Mouse (Mus musculus) cerebellum, adult 8-10 months (tissue): ENCODE results near the gene Wdr73.
A peak's percentile ranks its signal among the peaks of the same experiment; 100 is the strongest.

ENCODE experiments used
- DNase-seq: peaks from one replicate; pipeline ENCODE4 v3.0.0; 2022

Wdr73 gene

DNA sequence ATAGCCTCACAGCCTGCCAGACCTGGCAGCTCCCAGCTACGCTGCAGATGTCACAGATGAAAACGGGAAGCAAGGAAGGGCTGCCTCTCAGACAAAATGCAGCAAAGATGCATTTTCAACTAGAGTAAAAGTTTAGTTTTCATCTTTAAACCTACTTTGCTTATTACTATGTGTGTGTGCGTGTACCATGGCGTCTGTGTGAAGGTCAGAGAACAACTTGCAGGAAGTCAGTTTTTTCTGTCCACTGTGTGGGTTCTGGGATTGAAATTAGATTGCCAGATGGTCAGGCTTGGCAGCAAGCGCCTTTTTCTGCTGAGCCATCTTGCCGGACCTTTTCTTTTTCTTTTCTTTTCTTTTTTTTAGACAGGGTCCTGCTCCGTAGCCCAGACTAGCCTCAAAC lies 6.9 kb downstream of the Wdr73 start:
- peak; percentile 56 for DNase-seq

GRCm38 (mm10) chr7:80893753-80894129 lies 7.3 kb downstream of the Wdr73 start:
- DNase-seq: peak; percentile 57

DNA sequence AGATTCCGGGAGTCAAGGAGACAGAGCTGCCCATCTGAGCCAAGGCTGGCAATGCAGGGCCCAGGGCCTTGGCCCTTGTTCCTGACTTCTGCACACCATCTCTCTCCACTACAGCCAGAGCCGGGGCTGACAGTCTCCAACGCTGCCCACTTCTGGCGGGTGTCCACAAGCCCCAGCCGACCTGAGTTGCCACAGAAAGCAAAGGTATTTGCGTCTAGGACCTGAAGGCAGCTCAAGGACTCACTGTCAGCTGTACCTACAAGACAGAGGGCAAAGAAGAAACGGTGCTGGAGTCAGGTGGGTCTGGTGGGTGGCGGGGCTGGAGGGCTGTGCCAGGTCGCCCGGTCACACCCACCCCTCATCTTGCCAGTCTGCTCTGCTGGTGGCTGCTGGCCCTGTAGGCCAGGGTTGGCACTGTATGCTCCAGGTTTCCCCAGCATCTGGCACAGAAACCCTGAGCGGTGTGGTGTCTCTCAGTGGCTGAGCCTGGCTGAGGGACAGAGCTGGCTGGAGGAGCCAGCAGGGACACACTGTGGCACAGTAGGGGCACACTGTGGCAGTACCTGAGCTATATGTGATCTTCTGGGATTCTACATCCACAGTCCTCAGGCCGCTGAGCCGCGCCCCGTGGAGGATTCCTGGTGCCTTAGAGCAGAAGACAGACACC lies 7.8 kb downstream of the Wdr73 start:
- DNase-seq: peak; percentile 49

DNA sequence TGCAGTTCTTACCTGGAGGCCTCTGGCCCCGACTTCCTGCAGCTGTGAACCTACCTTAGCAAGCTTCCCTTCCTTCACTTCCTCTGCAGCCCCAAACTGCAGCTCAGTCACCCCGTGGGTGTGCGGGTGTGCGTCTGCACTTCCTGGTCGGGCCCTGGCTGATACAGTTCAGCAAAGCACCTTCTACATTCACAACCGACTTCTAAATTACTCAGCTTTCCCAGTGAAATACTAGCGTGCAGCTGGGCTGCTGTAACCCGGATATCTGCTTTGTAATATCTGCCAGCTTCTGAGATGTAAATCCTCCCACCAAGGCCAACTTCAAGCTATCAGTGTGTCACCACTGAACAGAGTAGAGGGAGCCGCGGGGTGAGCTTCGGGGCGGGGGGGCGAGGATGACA lies 11.2 kb downstream of the Wdr73 start:
- DNase-seq: no peak

DNA sequence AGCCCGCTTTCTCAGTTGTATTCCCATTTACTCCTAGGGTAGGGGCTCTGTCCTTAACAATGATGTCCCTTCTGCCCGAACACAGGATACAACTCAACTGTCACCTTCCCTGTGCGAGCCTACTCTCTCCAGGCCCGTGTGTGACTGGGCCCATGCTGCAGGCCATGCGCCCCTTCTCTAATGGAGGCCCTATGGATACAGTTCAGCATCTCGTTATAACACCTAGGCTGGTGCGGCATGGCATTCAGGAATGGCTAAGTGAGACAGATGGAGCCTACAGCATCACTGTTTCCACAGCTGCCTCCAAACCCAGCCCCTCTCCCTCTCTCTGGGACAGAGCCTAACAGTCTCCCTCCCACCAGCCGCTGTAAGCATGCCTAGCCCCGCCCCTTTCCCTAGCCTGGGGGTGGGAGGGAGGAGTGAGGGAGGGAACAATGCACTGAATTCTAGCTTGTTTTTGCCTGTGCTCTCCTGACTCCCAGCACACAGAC lies 12.0 kb downstream of the Wdr73 start:
- no peak for DNase-seq

GRCm38 (mm10) chr7:80888595-80888994 lies 12.5 kb downstream of the Wdr73 start:
- DNase-seq: no peak

GRCm38 (mm10) chr7:80885666-80886065 lies 15.4 kb downstream of the Wdr73 start:
- no peak for DNase-seq

- peak; percentile 57 for DNase-seq
Measured at GRCm38 (mm10) chr7:80882830-80883505, 18.1 kb downstream of the Wdr73 start.

- DNase-seq: no peak
Measured at GRCm38 (mm10) chr7:80875727-80876126, 25.3 kb downstream of the Wdr73 start.

- no peak for DNase-seq
Measured at GRCm38 (mm10) chr7:80873631-80874030, 27.4 kb downstream of the Wdr73 start.

DNA sequence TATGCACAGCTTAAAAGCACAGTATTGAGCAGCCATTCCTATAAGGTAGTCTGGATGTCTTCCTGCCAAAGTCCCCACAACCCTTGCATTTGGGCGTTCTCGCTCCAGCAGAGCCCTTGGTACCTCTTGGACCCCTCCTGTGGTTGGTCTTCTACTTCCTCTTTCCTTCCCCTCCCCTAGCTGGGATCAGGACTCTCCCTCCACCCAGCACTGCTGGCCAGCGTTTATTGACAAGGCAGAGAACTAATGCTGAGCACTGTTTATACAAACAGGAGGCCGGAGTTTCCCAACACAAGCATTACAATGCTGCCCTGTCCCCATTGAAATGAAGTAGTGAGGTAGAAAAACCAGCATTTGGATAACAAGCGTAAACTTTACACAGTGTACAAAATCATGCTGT lies 28.0 kb downstream of the Wdr73 start:
- DNase-seq: no peak

GRCm38 (mm10) chr7:80868686-80869085 lies 32.4 kb downstream of the Wdr73 start:
- DNase-seq: no peak

DNA sequence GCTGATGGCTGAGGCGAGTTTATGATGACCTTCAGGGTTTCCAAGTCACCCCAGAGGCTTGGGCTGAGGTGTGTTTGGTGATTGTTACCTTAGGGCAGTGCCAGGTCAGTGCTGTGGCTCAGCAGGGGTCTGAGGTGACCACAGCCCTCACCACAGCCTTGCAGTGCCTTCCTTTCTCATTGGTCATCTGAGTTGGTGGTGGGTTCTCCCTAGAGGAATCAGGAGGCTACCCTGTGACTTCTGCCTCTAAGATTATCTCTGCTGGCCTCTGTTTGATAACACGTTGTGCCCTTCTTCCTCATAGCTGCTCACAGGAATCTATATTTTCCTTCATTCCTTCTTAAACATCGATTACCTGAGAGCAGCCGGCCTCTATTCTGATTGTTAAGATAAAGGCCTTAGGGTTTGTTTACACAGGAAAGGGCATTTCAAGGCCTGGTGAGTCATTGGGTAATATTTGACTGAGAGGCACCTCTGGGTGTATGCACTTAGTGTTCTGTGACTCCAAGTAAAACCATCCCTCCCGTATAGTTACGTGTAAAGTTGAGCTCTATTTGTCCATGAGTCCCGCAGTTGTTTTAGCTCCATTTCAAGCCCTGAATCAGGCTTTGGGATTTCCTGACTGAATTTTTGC lies 34.4 kb downstream of the Wdr73 start:
- DNase-seq: no peak

- no peak for DNase-seq
Measured at GRCm38 (mm10) chr7:80865521-80865920, 35.5 kb downstream of the Wdr73 start.

GRCm38 (mm10) chr7:80864831-80865230 lies 36.2 kb downstream of the Wdr73 start:
- no peak for DNase-seq

DNA sequence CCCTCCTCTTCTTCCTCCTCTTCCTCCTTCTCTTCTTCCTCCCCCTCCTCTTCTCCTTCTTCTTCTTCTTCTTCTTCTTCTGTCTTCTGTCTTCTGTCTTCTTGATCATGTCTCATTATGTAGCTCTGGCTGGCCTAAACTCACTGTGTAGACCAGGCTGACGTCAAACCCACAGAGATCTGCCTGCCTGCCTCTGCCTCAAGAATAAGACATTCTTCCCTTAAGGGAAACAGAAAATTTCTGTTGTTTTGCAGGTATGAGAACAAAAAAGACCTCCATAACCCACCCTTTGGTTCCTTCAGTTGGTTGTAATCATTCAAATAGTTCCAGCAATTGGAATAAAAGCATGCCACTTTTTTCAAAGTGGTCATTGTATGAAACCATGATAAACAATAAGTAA lies 36.9 kb downstream of the Wdr73 start:
- DNase-seq: no peak

DNA sequence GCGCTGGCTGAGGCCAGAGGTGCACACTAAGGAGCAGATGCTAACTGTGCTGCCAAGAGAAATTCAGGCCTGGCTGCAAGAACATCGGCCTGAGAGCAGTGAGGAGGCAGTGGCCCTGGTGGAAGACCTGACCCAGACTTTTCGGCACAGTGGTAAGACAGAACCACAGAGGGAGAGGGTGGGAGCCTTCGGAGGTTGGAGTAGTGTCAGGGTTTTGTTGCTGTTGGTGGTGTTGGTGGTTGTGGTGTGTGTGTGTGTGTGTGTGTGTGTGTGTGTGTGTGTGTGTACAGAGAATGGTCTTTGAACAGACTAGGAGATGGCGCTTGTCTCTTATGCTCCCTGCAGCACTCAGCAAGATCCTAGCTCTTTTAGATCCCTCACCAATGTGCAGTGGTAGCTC lies 37.5 kb downstream of the Wdr73 start:
- DNase-seq: no peak

- DNase-seq: no peak
Measured at GRCm38 (mm10) chr7:80862475-80862874, 38.6 kb downstream of the Wdr73 start.

DNA sequence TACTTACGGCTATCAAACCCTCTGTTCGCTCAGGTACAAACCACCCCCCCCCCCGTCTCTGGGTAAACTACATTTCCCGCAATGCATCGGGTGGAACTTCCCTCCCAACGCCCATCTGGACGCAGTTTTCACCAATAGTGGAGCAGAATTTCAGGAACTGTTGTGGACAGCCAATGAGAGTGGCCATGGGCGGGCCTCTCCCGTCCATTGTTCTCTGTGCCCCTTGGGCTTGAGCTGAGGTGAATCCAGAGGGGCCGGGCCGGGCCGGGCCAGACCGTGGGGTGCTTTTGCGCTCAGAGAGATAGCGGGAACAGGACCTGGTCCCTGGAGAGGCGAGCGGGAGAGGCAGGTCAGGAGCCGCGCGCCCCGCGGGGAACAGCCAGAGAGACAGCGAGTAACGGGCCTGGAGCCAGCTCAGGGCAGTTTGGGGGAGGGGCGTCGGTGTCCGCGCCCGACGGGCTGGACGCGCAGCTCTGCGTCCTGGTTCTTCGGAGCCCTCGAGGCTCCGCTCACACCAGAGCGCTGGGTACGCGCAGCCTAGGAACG lies 40.3 kb downstream of the Wdr73 start, which contains the start of gene Zscan2:
Zscan2 (plus strand) TSS at position 192 of the 546 bp plus-strand sequence.
- DNase-seq: peak; percentile 88

- peak; percentile 51 for DNase-seq
Measured at GRCm38 (mm10) chr7:80860227-80860626, 40.8 kb downstream of the Wdr73 start.

GRCm38 (mm10) chr7:80857181-80857580 lies 43.9 kb downstream of the Wdr73 start:
- peak; percentile 81 for DNase-seq

- no peak for DNase-seq
Measured at GRCm38 (mm10) chr7:80855316-80855715, 45.8 kb downstream of the Wdr73 start.

- DNase-seq: no peak
Measured at GRCm38 (mm10) chr7:80853218-80853617, 47.9 kb downstream of the Wdr73 start.

GRCm38 (mm10) chr7:80850520-80850919 lies 50.5 kb downstream of the Wdr73 start:
- no peak for DNase-seq
